Mouse (Mus musculus) E14TG2a.4 (cell line): ENCODE data around the gene Hdhd5.

Experiments used
- CTCF ChIP-seq: conservative IDR thresholded peaks from 2 replicates; pipeline ENCODE4 v1.5.1; 2014; ENCODE audit warnings: low read length
- NANOG ChIP-seq: IDR thresholded peaks from 2 replicates; pipeline ENCODE4 v1.6.1; 2014; ENCODE audit warnings: borderline replicate concordance, low read length, mixed read lengths

DNA sequence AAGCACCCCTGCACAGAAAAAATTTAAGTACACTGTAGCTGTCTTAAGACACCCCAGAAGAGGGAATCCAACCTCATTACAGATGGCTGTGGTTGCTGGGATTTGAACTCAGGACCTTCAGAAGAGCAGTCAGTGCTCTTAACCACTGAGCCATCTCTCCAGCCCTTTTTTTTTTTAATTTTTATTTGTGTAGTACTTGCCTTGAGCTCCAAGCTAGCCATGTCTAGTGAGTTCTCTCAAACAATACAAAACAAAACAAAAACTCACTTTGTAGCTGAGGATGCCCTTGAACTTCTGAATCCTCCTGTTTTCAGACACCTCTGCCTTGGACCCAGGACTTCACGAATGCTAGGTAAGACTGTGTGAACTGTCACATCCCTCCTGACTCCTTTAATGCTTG lies 37.1 kb upstream of the Hdhd5 start:
- no peak for TF ChIP-seq NANOG
- no peak for TF ChIP-seq CTCF
